Mouse (Mus musculus) liver, embryonic 14.5 days (tissue): ENCODE data around the gene Rita1. TPM values are rescaled to one million over a fixed set of nuclear protein-coding genes. Genes with fewer than 3 reads are reported as not detected.

Experiments
- ATAC-seq: fragments of 200-750 bp; cut with Nextera tagmentation; 2 replicates; pipeline ENCODE4 v1.8.0; 2017; ENCODE audit warnings: moderate number of reproducible peaks, mild to moderate bottlenecking, moderate library complexity; ENCODE audit not compliant: insufficient read depth
- DNase-seq, 3 experiments: peaks; one replicate each; pipeline ENCODE4 v3.0.0-alpha.2; 2012 to 2013; ENCODE audit warnings: low read depth in 3 of 3, low spot score in 3 of 3
- H3K27ac ChIP-seq: fragments of 300-500 bp; sonication (generic); 2 replicates; pipeline ENCODE4 v1.5.1; 2014; ENCODE audit warnings: moderate library complexity, mild to moderate bottlenecking, control low read depth, inconsistent platforms
- H3K27me3 ChIP-seq: fragments of 300-500 bp; sonication (generic); 2 replicates; pipeline ENCODE4 v1.6.1; 2014; ENCODE audit warnings: mild to moderate bottlenecking, low read length, moderate library complexity; ENCODE audit not compliant: control insufficient read depth, insufficient read depth
- H3K36me3 ChIP-seq: fragments of 300-500 bp; sonication (generic); replicated peaks from 2 replicates; pipeline ENCODE4 v1.6.1; 2014; ENCODE audit warnings: low read depth; ENCODE audit not compliant: control insufficient read depth, insufficient read depth
- H3K4me1 ChIP-seq, 2 experiments: fragments of 200-500 bp in 1 of 2; fragments of 300-500 bp in 1 of 2; sonication (generic) in 1 of 2; replicated peaks; 2 replicates each; pipeline ENCODE4 v1.6.1; 2012 to 2014; ENCODE audit warnings: antibody characterized with exemption in 1 of 2, inconsistent platforms in 1 of 2, low read length in 1 of 2; ENCODE audit not compliant: control insufficient read depth in 2 of 2, insufficient read depth in 2 of 2
- H3K4me2 ChIP-seq: fragments of 300-500 bp; sonication (generic); 2 replicates; pipeline ENCODE4 v1.6.1; 2014; ENCODE audit warnings: low read depth, mild to moderate bottlenecking, control low read depth, moderate library complexity
- H3K4me3 ChIP-seq, 2 experiments: fragments of 200-500 bp in 1 of 2; fragments of 300-500 bp in 1 of 2; sonication (generic) in 1 of 2; 2 replicates each; pipeline ENCODE4 v1.5.1; 2012 to 2014; ENCODE audit warnings: low read depth in 2 of 2, low read length in 2 of 2, mild to moderate bottlenecking in 2 of 2, control low read depth in 1 of 2, inconsistent platforms in 1 of 2, moderate library complexity in 1 of 2; ENCODE audit not compliant: insufficient read depth in 1 of 2
- H3K9ac ChIP-seq: fragments of 300-500 bp; sonication (generic); replicated peaks from 2 replicates; pipeline ENCODE4 v1.6.1; 2014; ENCODE audit warnings: mild to moderate bottlenecking, control low read depth, moderate library complexity
- H3K9me3 ChIP-seq: fragments of 300-500 bp; sonication (generic); 2 replicates; pipeline ENCODE4 v1.6.1; 2016; ENCODE audit warnings: low read length, mixed read lengths; ENCODE audit not compliant: control insufficient read depth
- CTCF ChIP-seq: IDR thresholded peaks from 2 replicates; pipeline ENCODE4 v1.5.1; 2016; ENCODE audit warnings: antibody characterized with exemption, low read depth, control low read depth
- EP300 ChIP-seq: IDR thresholded peaks from 2 replicates; pipeline ENCODE4 v1.6.1; 2016; ENCODE audit warnings: antibody characterized with exemption, low read depth
- WGBS: fragments of 180-500 bp; shearing (Covaris S2); extraction: QIAGEN DNeasy Blood & Tissue Kit; methylation state at CpG from one replicate; pipeline ENCODE4 v1.1.7; 2014; ENCODE audit not compliant: insufficient replicate concordance; 5-methylcytosine and 5-hydroxymethylcytosine counted together
- polyA plus RNA-seq, 2 experiments: library from polyadenylated mRNA; depleted of rRNA in 1 of 2; stranded (reverse) in 1 of 2; unstranded in 1 of 2; fragments of >200 nt; fragmentation: Nextera tagmentation in 1 of 2; extraction: Ambion mirVana in 1 of 2; gene quantifications; 2 replicates each; pipeline versions ENCODE4 v1.2.1 to v1.2.3; 2012 to 2014

The Rita1 gene
- polyA plus RNA-seq, 2 experiments = 2.1 to 5.2 TPM

DNA sequence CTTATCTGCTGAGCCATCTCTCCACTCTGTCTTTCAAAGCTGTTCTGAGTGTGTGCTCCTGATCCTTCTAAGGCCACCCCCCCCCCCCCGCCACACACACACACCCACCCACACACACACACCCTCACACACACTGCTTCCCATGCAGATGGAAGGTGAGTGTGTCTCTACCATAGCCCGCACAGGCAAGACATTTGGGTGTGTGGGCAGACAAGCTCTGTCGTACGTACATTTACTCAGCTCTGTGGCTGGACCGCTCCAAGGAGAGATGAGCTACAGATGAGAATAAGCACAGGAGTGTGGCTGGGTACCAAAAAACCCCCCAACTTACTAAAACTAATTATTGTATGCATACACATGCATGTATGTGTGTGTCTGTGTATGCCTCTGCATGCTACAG, 61.7 kb downstream of the Rita1 start:
- Histone ChIP-seq H3K9me3 (no peaks in the 10 kb centered on the region), H3K4me1 (no peaks in the 10 kb centered on the region), H3K9ac (no peak overlapping the region), H3K4me3 (no peak overlapping the region), H3K27ac (no peak overlapping the region), H3K4me2 (no peak overlapping the region), H3K36me3 (peaks cover 36% of the 10 kb centered on the region), H3K27me3 (no peaks in the 10 kb centered on the region)
- ATAC-seq = no peak
- WGBS = 92% methylated on average over 5 of the region's 5 CpGs
- TF ChIP-seq CTCF (no peak), EP300 (no peak)
- DNase-seq = no peak

DNA sequence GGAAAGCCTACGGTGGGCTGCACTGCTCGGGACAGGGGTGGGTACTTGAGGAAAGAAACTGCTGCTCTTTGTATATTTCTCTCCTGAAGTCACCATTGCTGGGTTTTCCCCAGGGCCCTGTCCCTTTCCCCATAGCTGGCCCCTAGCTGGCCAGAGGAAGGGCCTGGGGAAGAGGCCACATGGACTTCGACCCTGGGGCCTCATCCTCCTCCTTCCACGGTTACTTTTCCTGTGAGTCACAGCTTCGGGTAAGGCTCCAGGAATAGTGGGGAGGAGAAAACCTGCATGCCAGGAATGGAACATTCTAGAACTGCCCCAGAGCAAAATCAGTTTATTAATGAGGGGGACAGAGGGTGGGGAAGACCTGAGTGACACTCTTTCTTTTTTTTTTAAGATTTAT, 62.3 kb downstream of the Rita1 start:
- ATAC-seq = no peak

DNA sequence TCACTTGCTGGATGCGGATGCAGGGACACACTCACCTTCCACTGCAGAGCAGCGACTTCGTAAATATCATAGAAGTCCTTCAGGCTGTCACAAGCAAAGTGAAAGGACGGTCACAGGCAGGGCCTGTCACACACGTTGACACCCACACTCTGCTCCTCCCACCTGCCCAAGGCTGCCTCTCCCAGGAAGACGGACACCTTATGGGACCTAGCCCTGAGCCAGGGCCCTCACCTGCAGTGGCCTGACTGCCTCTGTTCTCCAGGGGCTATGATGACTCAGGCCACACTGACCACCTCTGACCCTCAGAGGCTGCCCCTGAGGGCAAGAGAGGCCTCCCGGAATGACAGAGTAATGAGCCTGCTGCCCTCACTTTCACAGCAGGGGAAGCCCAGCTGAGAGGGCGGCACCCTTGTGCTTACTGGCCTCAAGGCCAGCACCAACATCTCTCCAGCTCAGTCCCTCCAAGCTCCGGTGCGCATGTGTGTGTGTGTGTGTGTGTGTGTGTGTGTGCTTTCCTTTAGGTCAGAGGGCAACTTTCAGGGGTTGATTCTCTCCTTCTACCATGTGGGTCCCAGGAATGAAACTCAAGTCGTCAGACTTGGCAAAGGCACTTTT, 64.0 kb downstream of the Rita1 start:
- H3K36me3 ChIP-seq = peaks cover 27% of the 10 kb centered on the region

More for the DNA sequence above, 62.3 kb downstream of the Rita1 start:
- TF ChIP-seq CTCF (no peak), EP300 (no peak)
- no peaks in the 10 kb centered on the region for H3K9me3 ChIP-seq
- H3K36me3 ChIP-seq = peaks cover 33% of the 10 kb centered on the region
- H3K4me1 ChIP-seq = no peaks in the 10 kb centered on the region
- no peak overlapping the region for H3K9ac ChIP-seq
- H3K4me2 ChIP-seq = no peak overlapping the region
- DNase-seq = no peak
- 76% methylated on average over 5 of the region's 5 CpGs for WGBS
- H3K27me3 ChIP-seq = no peaks in the 10 kb centered on the region
- no peak overlapping the region for H3K4me3 ChIP-seq
- H3K27ac ChIP-seq = no peak overlapping the region

More for the DNA sequence above, 64.0 kb downstream of the Rita1 start:
- no peak for DNase-seq
- WGBS = 79% methylated on average over 11 of the region's 11 CpGs
- H3K9me3 ChIP-seq = no peaks in the 10 kb centered on the region
- H3K4me1 ChIP-seq = no peaks in the 10 kb centered on the region
- ATAC-seq = no peak
- no peak overlapping the region for H3K9ac ChIP-seq
- H3K4me3 ChIP-seq = no peak overlapping the region
- H3K27ac ChIP-seq = no peak overlapping the region
- TF ChIP-seq EP300 (no peak), CTCF (no peak)
- no peak overlapping the region for H3K4me2 ChIP-seq
- no peaks in the 10 kb centered on the region for H3K27me3 ChIP-seq

Other genes starting within 250 kb of the Rita1 start
- gene Lhx5, start 180.9 kb downstream of the Rita1 start, polyA plus RNA-seq (2012; rRNA removed) = 0.02 TPM in 1 of 2 replicates, not detected in the other
- gene Lhx5, start 180.9 kb downstream of the Rita1 start, polyA plus RNA-seq (2014; fragmentation: Nextera tagmentation; extraction: Ambion mirVana) = not detected in 2 replicates
- gene Sdsl, start 139.8 kb downstream of the Rita1 start, polyA plus RNA-seq (2012; rRNA removed) = 0.78 and 0.93 TPM in 2 replicates
- gene Sdsl, start 139.8 kb downstream of the Rita1 start, polyA plus RNA-seq (2014; fragmentation: Nextera tagmentation; extraction: Ambion mirVana) = 1.2 and 2.0 TPM in 2 replicates
- 0.13 and 0.61 TPM in 2 replicates for gene Sds, start 136.1 kb downstream of the Rita1 start, polyA plus RNA-seq (2012; rRNA removed)
- 0.15 and 0.22 TPM in 2 replicates for gene Sds, start 136.1 kb downstream of the Rita1 start, polyA plus RNA-seq (2014; fragmentation: Nextera tagmentation; extraction: Ambion mirVana)
- gene Plbd2, start 109.0 kb downstream of the Rita1 start, polyA plus RNA-seq (2012; rRNA removed) = 4.3 TPM in 2 replicates
- gene Plbd2, start 109.0 kb downstream of the Rita1 start, polyA plus RNA-seq (2014; fragmentation: Nextera tagmentation; extraction: Ambion mirVana) = 10.3 and 12.3 TPM in 2 replicates
- gene Slc8b1, start 101.4 kb downstream of the Rita1 start, polyA plus RNA-seq (2012; rRNA removed) = 5.2 TPM in 2 replicates
- 1.4 and 2.6 TPM in 2 replicates for gene Slc8b1, start 101.4 kb downstream of the Rita1 start, polyA plus RNA-seq (2014; fragmentation: Nextera tagmentation; extraction: Ambion mirVana)
- 19.3 and 19.8 TPM in 2 replicates for gene Tpcn1, start 23.9 kb downstream of the Rita1 start, polyA plus RNA-seq (2012; rRNA removed)
- 17.8 and 18.2 TPM in 2 replicates for gene Tpcn1, start 23.9 kb downstream of the Rita1 start, polyA plus RNA-seq (2014; fragmentation: Nextera tagmentation; extraction: Ambion mirVana)
- gene Iqcd, start 23.6 kb downstream of the Rita1 start, polyA plus RNA-seq (2012; rRNA removed) = 0.91 and 2.0 TPM in 2 replicates
- 1.0 and 1.4 TPM in 2 replicates for gene Iqcd, start 23.6 kb downstream of the Rita1 start, polyA plus RNA-seq (2014; fragmentation: Nextera tagmentation; extraction: Ambion mirVana)
- gene Ddx54, start 150 bp upstream of the Rita1 start, polyA plus RNA-seq (2012; rRNA removed) = 9.9 and 12.4 TPM in 2 replicates
- 9.9 and 10.1 TPM in 2 replicates for gene Ddx54, start 150 bp upstream of the Rita1 start, polyA plus RNA-seq (2014; fragmentation: Nextera tagmentation; extraction: Ambion mirVana)
- gene Cfap73, start 21.6 kb upstream of the Rita1 start, polyA plus RNA-seq (2012; rRNA removed) = not detected in 2 replicates
- gene Cfap73, start 21.6 kb upstream of the Rita1 start, polyA plus RNA-seq (2014; fragmentation: Nextera tagmentation; extraction: Ambion mirVana) = not detected in 2 replicates
- 0.10 and 0.18 TPM in 2 replicates for gene Rasal1, start 36.2 kb upstream of the Rita1 start, polyA plus RNA-seq (2012; rRNA removed)
- gene Rasal1, start 36.2 kb upstream of the Rita1 start, polyA plus RNA-seq (2014; fragmentation: Nextera tagmentation; extraction: Ambion mirVana) = 0.17 TPM in 1 of 2 replicates, not detected in the other
- gene Dtx1, start 99.3 kb upstream of the Rita1 start, polyA plus RNA-seq (2012; rRNA removed) = 0.03 and 0.41 TPM in 2 replicates
- 0.05 TPM in 1 of 2 replicates, not detected in the other for gene Dtx1, start 99.3 kb upstream of the Rita1 start, polyA plus RNA-seq (2014; fragmentation: Nextera tagmentation; extraction: Ambion mirVana)
- gene Oas2, start 137.3 kb upstream of the Rita1 start, polyA plus RNA-seq (2012; rRNA removed) = 0.81 and 1.1 TPM in 2 replicates
- gene Oas2, start 137.3 kb upstream of the Rita1 start, polyA plus RNA-seq (2014; fragmentation: Nextera tagmentation; extraction: Ambion mirVana) = 0.47 and 0.54 TPM in 2 replicates
- 0.18 and 0.31 TPM in 2 replicates for gene Oas3, start 165.1 kb upstream of the Rita1 start, polyA plus RNA-seq (2012; rRNA removed)
- gene Oas3, start 165.1 kb upstream of the Rita1 start, polyA plus RNA-seq (2014; fragmentation: Nextera tagmentation; extraction: Ambion mirVana) = 0.03 and 0.23 TPM in 2 replicates
- not detected in 2 replicates for gene Oas1e, start 182.9 kb upstream of the Rita1 start, polyA plus RNA-seq (2012; rRNA removed)
- not detected in 2 replicates for gene Oas1e, start 182.9 kb upstream of the Rita1 start, polyA plus RNA-seq (2014; fragmentation: Nextera tagmentation; extraction: Ambion mirVana)
- 0.21 TPM in 2 replicates for gene Oas1c, start 199.9 kb upstream of the Rita1 start, polyA plus RNA-seq (2012; rRNA removed)
- 0.08 and 0.27 TPM in 2 replicates for gene Oas1c, start 199.9 kb upstream of the Rita1 start, polyA plus RNA-seq (2014; fragmentation: Nextera tagmentation; extraction: Ambion mirVana)
- gene Oas1f, start 234.8 kb upstream of the Rita1 start, polyA plus RNA-seq (2012; rRNA removed) = not detected in 2 replicates
- gene Oas1f, start 234.8 kb upstream of the Rita1 start, polyA plus RNA-seq (2014; fragmentation: Nextera tagmentation; extraction: Ambion mirVana) = not detected in 2 replicates
- gene Oas1h, start 248.8 kb upstream of the Rita1 start, polyA plus RNA-seq (2012; rRNA removed) = not detected in 2 replicates
- gene Oas1h, start 248.8 kb upstream of the Rita1 start, polyA plus RNA-seq (2014; fragmentation: Nextera tagmentation; extraction: Ambion mirVana) = not detected in 2 replicates